Mouse (Mus musculus) limb, embryonic 14.5 days (tissue): ENCODE data around the gene Tbx19. TPM values are rescaled to one million over a fixed set of nuclear protein-coding genes. Genes with fewer than 3 reads are reported as not detected.

Experiments used
- ATAC-seq: fragments of 200-750 bp; cut with Nextera tagmentation; 2 replicates; pipeline ENCODE4 v1.8.0; 2017; ENCODE audit warnings: low read depth, moderate number of reproducible peaks, moderate TSS enrichment; ENCODE audit not compliant: low FRiP score
- DNase-seq: peaks from one replicate; pipeline ENCODE4 v3.0.0-alpha.2; 2015; ENCODE audit warnings: low spot score
- H3K27ac ChIP-seq: fragments of 300-500 bp; sonication (generic); replicated peaks from 2 replicates; pipeline ENCODE4 v1.5.1; 2014; ENCODE audit warnings: low read depth, mild to moderate bottlenecking, low read length, moderate library complexity, mixed read lengths
- H3K27me3 ChIP-seq: fragments of 300-500 bp; sonication (generic); 2 replicates; pipeline ENCODE4 v1.6.1; 2014; ENCODE audit warnings: low read length, mixed read lengths; ENCODE audit not compliant: control insufficient read depth, insufficient read depth
- H3K36me3 ChIP-seq: fragments of 300-500 bp; sonication (generic); 2 replicates; pipeline ENCODE4 v1.6.1; 2014; ENCODE audit warnings: mild to moderate bottlenecking, low read length, moderate library complexity, mixed read lengths; ENCODE audit not compliant: control insufficient read depth, insufficient read depth
- H3K4me1 ChIP-seq: fragments of 300-500 bp; sonication (generic); 2 replicates; pipeline ENCODE4 v1.6.1; 2014; ENCODE audit warnings: antibody characterized with exemption, low read length, mixed read lengths; ENCODE audit not compliant: control insufficient read depth, insufficient read depth
- H3K4me2 ChIP-seq: fragments of 300-500 bp; sonication (generic); replicated peaks from 2 replicates; pipeline ENCODE4 v1.6.1; 2014; ENCODE audit warnings: low read depth, mild to moderate bottlenecking, low read length, moderate library complexity; ENCODE audit not compliant: severe bottlenecking
- H3K4me3 ChIP-seq: fragments of 300-500 bp; sonication (generic); replicated peaks from 2 replicates; pipeline ENCODE4 v1.5.1; 2014; ENCODE audit warnings: low read length
- H3K9ac ChIP-seq: fragments of 300-500 bp; sonication (generic); 2 replicates; pipeline ENCODE4 v1.6.1; 2014; ENCODE audit warnings: mild to moderate bottlenecking, low read depth, low read length, moderate library complexity; ENCODE audit not compliant: severe bottlenecking
- H3K9me3 ChIP-seq: fragments of 300-500 bp; sonication (generic); 2 replicates; pipeline ENCODE4 v1.6.1; 2016; ENCODE audit warnings: low read length; ENCODE audit not compliant: control insufficient read depth
- POLR2A ChIP-seq: fragments of 200-500 bp; IDR thresholded peaks from 2 replicates; pipeline ENCODE4 v1.8.0; 2012; ENCODE audit warnings: inconsistent platforms, mild to moderate bottlenecking, moderate library complexity, borderline replicate concordance; ENCODE audit not compliant: insufficient read depth, insufficient read length; ENCODE audit errors: extremely low read depth
- WGBS: fragments of 180-500 bp; shearing (Covaris S2); extraction: QIAGEN DNeasy Blood & Tissue Kit; methylation state at CpG from one replicate; pipeline ENCODE4 v1.1.7; 2014; 5-methylcytosine and 5-hydroxymethylcytosine counted together
- polyA plus RNA-seq, 2 experiments: library from polyadenylated mRNA; depleted of rRNA in 1 of 2; stranded (reverse) in 1 of 2; unstranded in 1 of 2; fragments of >200 nt; fragmentation: Nextera tagmentation in 1 of 2; extraction: Ambion mirVana in 1 of 2; gene quantifications; 2 replicates each; pipeline versions ENCODE4 v1.2.1 to v1.2.3; 2012 to 2014

Gene Tbx19
- not detected in 2 replicates for polyA plus RNA-seq (2012; rRNA removed)
- polyA plus RNA-seq (2014; fragmentation: Nextera tagmentation; extraction: Ambion mirVana): not detected in 2 replicates

- Histone ChIP-seq H3K4me3 (no peak within 1 kb of the TSS), H3K9ac (no peak within 1 kb of the TSS), H3K4me2 (no peak within 1 kb of the TSS), H3K9me3 (no peaks in the 10 kb centered on the region), H3K36me3 (no peaks in the 10 kb centered on the region), H3K27me3 (no peaks in the 10 kb centered on the region), H3K27ac (no peak within 1 kb of the TSS), H3K4me1 (no peaks in the 10 kb centered on the region)
- ATAC-seq (no peak), DNase-seq (no peak)
- no peak for TF ChIP-seq POLR2A
- WGBS: 79% methylated on average over 8 of the region's 8 CpGs
These were observed at the start of gene Tbx19 for GRCm38 (mm10) chr1:165160723-165161405. Gene Tbx19, minus strand, starts transcription at chr1:165160773.

GRCm38 (mm10) chr1:165205591-165205990, 45.0 kb upstream of the Tbx19 start:
- Histone ChIP-seq H3K9me3 (no peaks in the 10 kb centered on the region), H3K4me1 (no peaks in the 10 kb centered on the region), H3K9ac (no peak overlapping the region), H3K27ac (no peak overlapping the region), H3K36me3 (no peaks in the 10 kb centered on the region), H3K27me3 (no peaks in the 10 kb centered on the region), H3K4me2 (no peak overlapping the region), H3K4me3 (no peak overlapping the region)
- no peak for TF ChIP-seq POLR2A
- DNase-seq: no peak
- WGBS: 15% methylated on average over 2 of the region's 2 CpGs
- no peak for ATAC-seq

- Histone ChIP-seq H3K4me1 (no peaks in the 10 kb centered on the region), H3K4me2 (no peak overlapping the region), H3K4me3 (no peak overlapping the region), H3K9ac (no peak overlapping the region), H3K9me3 (no peaks in the 10 kb centered on the region), H3K27me3 (no peaks in the 10 kb centered on the region), H3K36me3 (no peaks in the 10 kb centered on the region), H3K27ac (no peak overlapping the region)
- TF ChIP-seq POLR2A: no peak
- DNase-seq (no peak), ATAC-seq (no peak)
- WGBS: 39% methylated on average over 2 of the region's 2 CpGs
These were observed 43.0 kb upstream of the Tbx19 start for GRCm38 (mm10) chr1:165203488-165204035.

GRCm38 (mm10) chr1:165201445-165202012, 41.0 kb upstream of the Tbx19 start:
- no peak for DNase-seq
- no peaks in the 10 kb centered on the region for H3K27me3 ChIP-seq

GRCm38 (mm10) chr1:165200748-165201147, 40.2 kb upstream of the Tbx19 start:
- TF ChIP-seq POLR2A: no peak
- Histone ChIP-seq H3K27ac (no peak overlapping the region), H3K4me3 (no peak overlapping the region), H3K27me3 (no peaks in the 10 kb centered on the region), H3K36me3 (no peaks in the 10 kb centered on the region), H3K9ac (no peak overlapping the region), H3K4me1 (no peaks in the 10 kb centered on the region), H3K9me3 (no peaks in the 10 kb centered on the region), H3K4me2 (no peak overlapping the region)
- ATAC-seq (no peak), DNase-seq (no peak)
- WGBS: 80% methylated on average over 8 of the region's 8 CpGs

More at GRCm38 (mm10) chr1:165201445-165202012, 41.0 kb upstream of the Tbx19 start:
- no peaks in the 10 kb centered on the region for H3K36me3 ChIP-seq
- TF ChIP-seq POLR2A: no peak
- no peak for ATAC-seq
- no peaks in the 10 kb centered on the region for H3K4me1 ChIP-seq
- H3K9me3 ChIP-seq: no peaks in the 10 kb centered on the region
- H3K4me3 ChIP-seq: no peak overlapping the region
- no peak overlapping the region for H3K9ac ChIP-seq
- WGBS: 74% methylated on average over 4 of the region's 4 CpGs
- no peak overlapping the region for H3K4me2 ChIP-seq
- H3K27ac ChIP-seq: no peak overlapping the region
